Mouse (Mus musculus): ENCODE data around the gene Rag1.

Rag1 gene

DNA sequence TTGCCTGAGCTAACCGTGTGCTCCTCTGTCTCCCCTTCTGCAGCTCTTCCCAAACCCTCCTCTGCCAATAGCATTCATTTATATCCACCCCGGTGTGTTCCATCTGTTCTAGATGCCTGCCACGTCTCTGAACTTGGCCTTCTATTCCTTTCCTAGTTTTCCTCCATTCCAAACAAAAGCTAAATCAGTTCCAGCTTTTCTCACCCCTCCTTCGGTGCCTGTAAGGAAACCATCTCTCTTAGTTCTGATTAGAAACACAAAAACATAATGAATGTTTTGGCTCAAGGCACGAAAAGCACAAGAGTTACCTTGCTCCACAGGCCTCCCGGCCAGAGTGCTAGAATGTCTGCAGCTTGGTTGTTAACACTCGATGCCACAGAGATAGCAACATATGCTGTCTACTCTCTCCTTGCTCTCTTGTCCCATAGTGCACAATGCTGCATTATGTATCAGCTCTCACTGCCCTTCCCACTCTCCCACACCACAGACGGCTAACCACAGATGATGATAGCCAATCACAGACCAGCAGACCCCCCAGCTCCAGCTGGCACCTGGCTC, at the start of gene Rag1, which contains the start of gene B230118H07Rik:
Gene Rag1, minus strand, starts transcription at position 388 of the 558 bp plus-strand sequence.
Gene B230118H07Rik, minus strand, starts transcription at position 419 of the 558 bp plus-strand sequence.
- DNase-seq = no peak

DNA sequence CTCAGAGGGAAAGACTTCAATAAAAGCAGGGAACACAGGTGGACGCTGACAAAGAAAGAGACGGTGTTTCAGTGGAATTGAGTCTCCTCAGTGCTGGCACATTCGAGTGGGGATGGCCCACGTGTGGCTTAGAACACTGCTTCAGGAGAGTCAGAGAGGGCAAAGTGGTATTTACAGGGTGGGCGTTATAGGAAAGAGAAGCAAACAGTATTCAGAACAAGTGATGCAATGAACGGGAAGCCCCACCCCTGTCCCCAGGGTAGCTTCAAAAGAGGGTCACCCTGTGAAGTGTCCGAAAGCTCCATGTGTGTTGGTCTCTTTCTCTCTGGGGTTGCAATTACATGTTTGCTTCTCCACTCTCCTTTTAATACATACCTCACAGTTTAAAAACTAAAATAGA, 46.3 kb upstream of the Rag1 start:
- DNase-seq = no peak

DNA sequence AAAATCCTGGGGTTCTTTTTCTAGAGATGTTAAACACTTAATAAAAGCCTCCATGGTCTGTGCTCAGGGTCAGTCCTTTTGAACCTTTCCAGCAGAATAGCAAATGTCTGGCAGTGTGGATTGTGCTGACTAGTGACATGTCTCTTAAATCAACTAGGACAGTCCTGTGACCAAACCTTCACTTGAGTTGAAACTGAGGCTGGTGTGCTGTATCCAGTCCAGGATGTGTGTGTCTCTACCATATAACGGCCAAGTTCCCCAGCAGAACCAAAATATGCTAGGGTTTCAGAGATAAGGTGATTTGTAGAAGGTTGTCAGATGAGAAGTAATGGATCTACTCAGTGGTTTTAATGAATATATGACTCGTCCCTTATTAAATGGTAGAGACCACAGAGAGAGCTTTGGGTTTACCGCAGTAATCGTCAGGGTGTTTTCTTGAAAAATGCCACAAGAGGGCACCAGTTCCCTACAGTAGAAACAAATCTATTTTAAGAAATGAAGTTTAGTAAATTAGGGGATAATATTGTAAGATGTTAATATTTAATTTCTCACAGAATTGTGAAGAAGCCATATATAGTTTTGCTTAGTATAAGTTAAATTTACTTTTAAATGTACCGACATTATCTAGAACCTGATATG, 44.4 kb upstream of the Rag1 start:
- no peak for DNase-seq

DNA sequence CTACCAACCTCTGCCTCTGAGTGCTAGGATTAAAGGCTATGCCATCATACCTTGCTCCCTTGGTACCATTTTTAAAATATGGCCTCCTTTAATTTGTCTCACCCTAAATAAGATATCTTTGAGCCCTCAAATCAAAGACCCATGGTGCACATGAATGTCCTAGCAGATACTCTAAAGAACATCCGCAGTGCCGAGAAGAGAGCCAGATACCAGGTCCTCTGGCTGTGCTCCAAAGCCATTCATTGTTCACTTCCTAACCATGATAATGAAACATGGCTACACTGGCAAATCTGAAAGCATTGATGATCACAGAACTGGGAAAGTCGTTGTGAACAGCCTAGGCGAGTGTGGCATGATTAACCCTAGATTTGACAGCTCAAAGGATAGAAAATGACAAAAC, 43.7 kb upstream of the Rag1 start:
- DNase-seq = no peak

DNA sequence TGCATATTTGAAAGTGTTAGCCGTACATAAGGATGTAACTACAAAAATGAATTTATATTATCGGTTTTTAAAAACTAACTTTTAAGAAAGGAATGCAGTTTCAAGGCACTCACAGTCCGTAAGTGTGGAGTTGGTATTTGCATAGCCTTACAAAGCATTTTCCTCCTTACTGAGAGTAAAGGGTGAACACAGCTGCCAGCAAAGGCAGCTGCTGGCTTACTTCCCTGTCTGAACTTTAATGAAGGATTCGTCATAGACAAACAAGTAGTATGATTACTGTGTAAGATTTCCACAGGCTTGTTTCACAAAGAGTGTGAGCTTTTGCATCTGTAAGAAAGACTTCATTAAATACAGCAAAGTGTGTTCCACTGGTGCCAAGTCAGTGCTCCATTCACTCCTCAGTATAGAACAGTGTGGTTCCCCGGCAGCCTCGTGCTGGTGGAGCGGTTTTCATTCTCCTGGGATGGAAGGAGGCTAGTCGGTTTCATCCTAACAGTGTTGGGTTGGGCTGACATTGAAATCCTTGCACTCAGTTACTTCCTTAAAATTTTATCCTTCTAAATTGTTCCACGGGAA, 41.0 kb upstream of the Rag1 start:
- DNase-seq = no peak

DNA sequence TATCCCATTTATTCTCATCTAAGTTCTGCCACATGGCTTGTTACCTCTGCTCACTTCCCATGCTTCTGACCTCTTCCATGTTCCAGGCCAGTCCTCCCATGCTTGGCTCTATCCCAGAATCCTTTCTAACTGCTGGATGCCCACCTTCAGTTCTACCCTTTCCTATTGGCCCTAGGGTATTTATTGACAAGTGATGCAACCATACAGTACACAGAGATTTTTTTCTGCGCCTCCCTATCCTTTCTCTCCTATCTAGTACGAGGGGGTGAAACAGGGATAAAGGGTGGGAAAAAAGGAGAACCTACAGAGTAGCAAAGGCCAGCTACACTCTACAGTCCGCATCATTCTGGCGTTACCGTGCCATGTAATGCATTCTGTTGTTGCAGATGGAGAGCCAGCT, 38.7 kb upstream of the Rag1 start:
- DNase-seq = no peak

DNA sequence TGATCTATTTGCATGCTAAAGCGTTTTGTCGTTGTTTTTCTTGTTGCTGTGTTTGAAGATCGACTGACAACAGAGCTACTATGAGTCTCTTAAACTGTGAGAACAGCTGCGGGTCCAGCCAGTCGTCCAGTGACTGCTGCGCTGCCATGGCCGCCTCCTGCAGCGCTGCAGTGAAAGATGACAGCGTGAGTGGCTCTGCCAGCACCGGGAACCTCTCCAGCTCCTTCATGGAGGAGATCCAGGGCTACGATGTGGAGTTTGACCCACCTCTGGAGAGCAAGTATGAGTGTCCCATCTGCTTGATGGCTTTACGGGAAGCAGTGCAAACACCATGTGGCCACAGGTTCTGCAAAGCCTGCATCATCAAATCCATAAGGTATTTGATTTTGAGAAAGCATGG, 35.1 kb upstream of the Rag1 start:
- DNase-seq = no peak

DNA sequence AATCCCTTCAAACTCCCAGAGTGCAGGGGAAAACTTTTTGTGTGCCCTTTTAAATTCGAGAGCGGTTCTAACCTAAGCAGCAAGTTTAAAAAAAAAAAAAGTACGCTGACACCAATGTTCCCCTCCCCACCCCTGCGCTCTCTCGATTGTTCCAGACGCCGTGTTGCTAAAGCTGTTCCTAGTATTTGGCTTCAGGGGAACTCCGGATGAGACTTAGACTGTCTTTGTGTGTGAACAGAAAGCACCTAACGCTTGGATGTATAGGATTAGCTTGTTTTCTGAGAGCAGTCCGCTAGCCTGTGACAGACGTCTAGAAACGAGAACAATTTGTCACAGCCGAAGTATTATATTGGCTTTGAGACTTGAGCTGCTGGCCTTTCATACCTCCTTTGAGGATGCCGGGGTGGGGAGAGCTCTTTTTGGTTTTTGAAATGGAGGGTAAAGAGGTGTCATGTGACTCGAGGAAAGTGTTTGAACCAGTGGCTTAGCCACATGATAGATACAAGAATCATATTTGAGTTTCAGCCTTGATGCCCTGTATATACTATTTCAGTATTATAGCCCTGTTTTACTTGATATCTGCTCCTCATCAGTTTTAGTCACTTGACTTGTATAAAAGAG, 30.0 kb upstream of the Rag1 start:
- no peak for DNase-seq

DNA sequence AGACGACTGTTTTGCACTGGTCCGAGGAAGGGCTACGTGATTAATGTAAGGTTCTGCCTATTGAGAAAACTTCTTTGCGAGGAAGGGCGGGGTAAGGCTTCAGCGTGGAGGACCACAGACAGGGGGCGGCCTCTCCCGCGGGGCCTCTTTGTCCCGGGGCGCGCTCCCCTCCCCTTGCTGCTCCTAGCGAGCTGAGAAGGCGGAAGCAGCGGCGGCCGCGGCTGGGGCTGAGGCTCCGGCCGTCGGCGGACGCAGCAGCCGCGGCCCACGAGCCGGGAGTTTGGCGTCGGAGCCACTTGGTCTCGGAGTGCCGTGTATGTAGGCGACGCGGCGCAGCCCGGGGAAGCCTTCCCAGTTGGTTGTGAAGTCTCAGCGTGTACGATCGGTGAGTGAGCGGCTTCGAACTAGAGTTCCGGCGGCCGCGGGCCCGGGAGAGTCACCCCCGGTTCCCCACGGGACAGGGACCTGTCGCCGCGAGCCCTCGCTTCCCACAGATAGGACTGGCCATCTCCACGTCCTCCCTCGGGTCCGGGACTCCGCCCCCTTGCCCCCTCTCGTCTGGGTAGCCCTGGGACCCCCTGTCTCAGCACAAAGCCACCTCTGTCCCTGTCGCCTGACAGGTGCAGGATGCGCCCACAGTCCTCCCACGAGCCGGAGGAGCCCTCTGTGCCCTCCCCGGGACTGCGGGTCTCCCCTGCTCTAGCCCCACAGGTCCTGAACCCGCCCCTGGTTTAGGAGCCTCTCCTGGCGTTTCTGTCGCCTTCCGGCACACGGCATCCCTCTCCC, 29.1 kb upstream of the Rag1 start, which contains the start of gene Traf6:
Gene Traf6, plus strand, starts transcription at position 194 of the 786 bp plus-strand sequence.
- peak; percentile 76 to 90 for DNase-seq

DNA sequence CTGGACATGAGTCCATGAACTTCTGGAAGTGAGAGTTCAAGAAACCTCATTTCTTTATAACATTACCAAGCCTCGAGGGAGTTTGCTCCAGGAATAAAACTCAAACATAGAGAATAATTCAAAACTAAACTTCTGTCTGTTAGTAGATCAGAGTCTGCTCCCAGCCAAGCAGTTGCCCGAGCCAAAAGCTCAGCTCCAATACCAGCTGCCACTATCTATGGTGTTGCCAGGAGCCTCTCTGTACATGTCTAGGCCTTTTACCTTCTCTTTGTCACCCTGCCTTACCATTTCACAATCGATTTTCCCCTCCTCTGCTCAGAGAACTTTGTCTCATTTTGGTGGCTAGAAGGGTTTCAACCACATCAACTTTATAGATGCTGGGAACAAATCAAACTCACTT, 24.2 kb upstream of the Rag1 start:
- DNase-seq = no peak

DNA sequence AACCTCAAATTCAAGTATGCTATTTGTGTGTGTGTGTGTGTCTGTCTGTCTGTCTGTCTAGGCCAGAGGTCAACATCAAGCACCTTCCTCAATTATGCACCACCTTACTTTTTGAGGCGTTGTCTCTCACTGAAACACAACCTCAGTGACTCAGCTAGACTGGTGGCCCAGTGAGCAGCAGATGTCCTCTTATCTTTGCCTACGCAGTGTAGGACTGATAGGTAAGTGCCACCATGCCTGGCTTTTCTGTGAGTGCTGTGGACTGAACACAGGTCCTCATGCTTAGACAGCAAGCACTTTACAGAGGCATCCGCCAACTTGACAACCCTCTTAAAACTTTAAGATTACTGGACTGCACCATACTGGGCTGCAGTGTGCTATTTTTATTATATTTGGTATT, 19.4 kb upstream of the Rag1 start:
- no peak for DNase-seq

DNA sequence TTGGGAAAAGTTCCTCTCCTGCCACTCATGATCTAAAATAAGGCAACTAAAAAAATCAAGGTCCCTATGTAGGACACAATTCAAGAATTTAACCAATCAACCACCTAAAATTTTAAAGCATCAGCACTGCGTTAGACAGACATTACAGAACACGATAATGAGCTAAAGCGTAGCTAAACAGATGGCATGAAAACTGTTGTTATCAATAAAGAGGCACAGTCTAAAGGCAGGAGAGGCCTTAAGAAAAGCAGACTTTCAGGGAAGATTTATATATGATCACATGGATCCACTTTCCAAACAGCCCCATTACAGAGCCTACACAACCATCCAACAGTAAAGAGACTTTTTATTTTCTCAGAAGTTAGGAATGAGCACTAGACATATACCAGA, 16.4 kb upstream of the Rag1 start:
- DNase-seq = no peak

DNA sequence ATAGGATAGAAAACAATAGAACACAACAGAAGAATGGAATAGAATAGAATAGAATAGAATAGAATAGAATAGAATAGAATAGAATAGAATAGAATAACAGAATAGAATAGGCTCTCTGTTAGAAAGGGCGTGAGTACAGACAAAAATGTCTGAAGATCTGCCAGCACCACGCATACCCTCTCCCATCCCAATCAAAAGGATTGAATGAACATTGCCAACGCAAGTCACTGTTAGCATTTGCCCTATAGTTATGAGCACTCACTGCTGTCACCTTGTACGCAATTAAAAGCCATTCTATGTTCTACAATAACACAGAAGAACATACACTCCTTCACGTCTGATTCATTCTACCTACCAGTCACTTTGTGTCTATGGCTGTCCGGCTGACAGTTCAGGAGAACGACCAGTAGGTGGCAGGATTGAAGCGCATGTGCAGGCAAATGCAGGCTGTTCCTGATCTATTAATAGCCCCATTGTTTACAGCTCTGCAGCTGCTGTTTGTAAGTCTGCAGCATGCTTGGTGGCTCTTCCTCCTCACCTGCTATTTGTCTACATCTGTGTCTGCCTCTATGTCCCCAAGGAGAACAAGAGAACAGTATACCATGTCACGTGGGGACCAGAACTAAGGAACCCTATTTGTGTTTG, 15.9 kb upstream of the Rag1 start:
- DNase-seq = peak; percentile 32 to 64

DNA sequence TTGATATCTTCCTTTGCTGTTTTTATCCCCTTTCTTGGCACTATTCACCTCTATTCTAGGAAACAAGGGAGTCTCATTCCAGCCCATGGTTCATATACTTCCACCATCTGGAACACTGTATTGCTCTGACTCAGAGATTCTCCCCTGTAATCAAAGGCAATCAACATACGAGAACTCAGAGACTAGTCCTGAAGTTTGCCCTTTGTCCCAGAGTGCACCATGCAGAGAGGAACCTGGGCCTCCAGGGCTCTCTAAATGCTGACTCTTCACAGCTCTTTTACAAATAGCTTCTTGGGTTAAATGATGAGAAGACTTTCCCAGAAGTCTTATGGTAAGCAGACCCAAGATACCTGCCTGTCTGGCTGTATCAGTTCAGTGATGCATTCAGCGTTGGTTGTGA, 11.2 kb upstream of the Rag1 start:
- no peak for DNase-seq

DNA sequence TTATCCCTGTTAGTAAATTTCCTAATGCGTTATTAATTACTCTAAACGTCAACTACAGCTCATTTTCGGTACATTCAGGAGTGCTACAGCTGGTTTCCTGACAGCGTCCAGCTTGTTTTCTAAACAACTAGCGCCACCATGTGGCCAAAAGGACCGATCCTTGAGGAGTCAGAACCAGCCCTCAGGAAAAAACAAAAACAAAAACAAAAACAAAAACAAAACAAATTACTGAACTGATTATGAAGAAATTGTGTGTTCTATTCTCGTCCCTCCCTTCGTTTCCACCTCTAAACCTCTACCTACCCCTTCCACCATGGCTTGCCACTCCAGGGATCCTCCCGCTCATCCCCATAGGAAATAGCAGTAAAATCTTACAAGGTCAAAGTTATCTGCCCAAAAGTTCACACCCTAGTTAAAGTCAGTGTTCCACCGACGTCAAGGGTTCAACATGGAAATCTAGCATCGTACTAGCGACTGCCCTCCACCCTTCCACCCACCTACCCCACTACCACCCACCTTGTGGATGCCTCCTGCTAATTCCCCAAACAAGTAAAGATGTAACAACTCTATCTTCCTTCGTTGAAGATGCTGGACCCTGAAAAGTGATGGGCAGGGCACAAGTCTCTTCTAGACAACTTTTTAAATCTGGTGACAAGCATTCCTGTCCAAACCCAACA, 3.8 kb upstream of the Rag1 start:
- peak in 1 of 2 experiments; percentile 69 for DNase-seq

DNA sequence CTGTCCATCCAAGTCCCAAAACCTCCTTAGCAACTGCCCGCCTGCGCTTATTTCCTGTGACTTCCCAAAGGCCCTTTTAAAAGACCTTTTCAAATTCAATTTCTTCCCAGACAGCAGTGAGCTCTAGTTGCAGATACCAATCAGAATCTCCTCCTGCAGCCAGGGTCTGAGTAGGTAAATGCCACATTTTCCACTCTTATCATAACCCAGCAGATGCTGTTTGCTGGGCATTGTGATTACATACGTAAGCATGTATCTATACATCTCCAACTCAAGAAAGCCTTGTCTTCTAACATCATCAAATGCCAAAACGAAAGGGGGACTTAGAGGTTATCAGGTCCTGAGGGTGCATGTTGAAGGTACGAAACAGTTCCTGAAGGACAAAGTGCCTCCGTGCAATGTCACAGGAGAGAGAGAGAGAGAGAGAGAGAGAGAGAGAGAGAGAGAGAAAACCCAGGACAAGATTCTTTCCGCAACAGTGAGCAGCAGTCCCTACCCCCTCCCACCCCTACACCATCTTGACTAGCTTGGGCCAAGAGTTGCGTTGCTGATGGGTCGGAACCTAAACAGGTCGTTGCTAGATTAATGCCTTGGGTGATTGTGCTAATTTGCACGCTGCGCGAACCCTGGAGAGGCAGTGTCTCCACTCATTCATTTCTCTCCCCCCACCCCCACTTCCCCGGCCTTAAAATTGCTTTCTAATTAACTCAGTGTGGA, 3.1 kb upstream of the Rag1 start:
- DNase-seq = no peak

DNA sequence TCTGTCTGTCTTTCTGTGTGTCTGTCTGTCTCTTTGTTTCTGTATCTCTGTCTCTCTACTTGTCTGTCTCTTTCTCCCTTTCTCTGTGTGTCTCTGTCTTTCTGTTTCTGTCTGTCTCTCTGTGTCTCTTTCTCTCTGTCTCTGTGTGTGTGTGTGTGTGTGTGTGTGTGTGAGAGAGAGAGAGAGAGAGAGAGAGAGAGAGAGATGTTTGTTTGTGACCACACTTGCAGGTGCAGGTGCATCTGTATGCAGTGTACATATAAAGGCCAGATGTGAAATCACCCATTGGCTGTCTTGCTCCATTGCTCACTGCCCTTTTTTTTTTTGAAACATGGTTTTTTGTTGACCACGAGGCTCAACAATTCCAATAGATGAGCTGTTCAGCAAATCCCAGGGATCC, 1.1 kb upstream of the Rag1 start:
- no peak for DNase-seq

DNA sequence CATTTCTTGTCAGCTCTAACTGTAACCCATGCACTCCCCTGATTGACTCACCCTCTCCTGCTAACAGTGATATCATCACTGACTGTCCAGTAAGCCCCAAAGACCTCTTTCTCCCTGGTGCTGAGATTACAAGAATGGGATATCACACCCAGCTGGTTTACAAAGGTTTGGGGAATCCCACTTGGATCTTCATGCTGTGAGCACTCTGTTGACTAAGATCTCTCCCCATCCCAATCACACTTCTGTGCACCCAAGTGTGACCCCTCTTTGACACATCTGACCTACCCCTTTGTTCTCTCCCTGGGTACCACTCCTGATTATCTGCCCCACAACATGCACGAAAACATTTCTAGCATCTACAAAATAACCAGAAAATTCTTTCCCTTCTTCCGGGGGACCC, 940 bp downstream of the Rag1 start:
- DNase-seq = no peak

DNA sequence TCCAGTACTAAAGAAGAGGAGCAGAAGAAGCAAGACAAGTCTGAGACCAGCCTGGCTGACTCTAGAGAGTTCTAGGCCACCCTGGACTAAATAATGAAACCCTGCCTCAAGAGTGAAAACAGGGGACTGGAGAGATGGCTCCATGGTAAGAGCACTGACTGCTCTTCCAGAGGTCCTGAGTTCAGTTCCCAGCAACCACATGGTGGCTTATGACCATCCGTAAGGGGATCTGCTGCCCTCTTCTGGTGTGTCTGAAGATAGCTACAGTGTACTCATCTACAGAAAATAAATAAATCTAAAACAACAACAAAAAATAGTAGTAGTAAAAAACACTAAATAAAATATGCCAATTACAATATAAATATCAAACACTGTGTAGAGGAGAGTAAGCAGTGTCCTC, 3.5 kb downstream of the Rag1 start:
- DNase-seq = no peak

DNA sequence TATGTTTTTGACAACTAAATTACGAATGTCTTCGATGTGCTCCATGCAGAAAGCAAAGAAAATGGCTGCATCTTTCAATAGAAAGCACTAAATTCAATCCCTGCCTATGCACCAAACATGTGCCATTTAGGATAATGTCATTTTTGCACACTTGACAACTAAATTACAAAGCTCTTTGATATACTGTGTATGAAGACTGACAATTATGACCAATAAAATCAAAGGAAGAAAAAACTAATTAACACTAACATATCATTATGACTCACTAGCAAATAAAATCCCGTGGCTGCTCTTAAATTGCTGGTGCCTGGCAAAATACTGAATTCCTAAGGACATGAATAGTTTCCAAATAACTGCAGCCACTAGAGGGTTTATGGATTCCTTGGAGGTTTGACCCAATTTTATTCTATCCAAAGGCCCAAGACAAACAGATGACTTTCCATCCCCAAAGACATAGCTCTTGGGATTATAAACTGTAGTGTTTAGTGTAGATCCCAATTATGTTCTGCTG, 9.4 kb downstream of the Rag1 start:
- DNase-seq = no peak

All from spleen, adult 18-20 months (tissue).